Mouse (Mus musculus) forebrain, embryonic 10.5 days (tissue): ENCODE measurements around the gene Lclat1. TPM values are rescaled to one million over a fixed set of nuclear protein-coding genes. Genes with fewer than 3 reads are reported as not detected.

Experiments used
- DNase-seq: peaks from one replicate; pipeline ENCODE4 v3.0.0-alpha.2; 2017; ENCODE audit warnings: low spot score; ENCODE audit errors: extremely low spot score
- H3K27ac ChIP-seq: fragments of 300-500 bp; sonication (generic); 2 replicates; pipeline ENCODE4 v1.5.1; 2016; ENCODE audit warnings: mild to moderate bottlenecking
- H3K27me3 ChIP-seq: fragments of 300-500 bp; sonication (generic); 2 replicates; pipeline ENCODE4 v1.6.1; 2016; ENCODE audit warnings: mild to moderate bottlenecking; ENCODE audit not compliant: poor library complexity, severe bottlenecking
- H3K36me3 ChIP-seq: fragments of 300-500 bp; sonication (generic); replicated peaks from 2 replicates; pipeline ENCODE4 v1.6.1; 2016; ENCODE audit warnings: mild to moderate bottlenecking, moderate library complexity
- H3K4me1 ChIP-seq: fragments of 300-500 bp; sonication (generic); 2 replicates; pipeline ENCODE4 v1.6.1; 2016
- H3K4me3 ChIP-seq: fragments of 300-500 bp; sonication (generic); 2 replicates; pipeline ENCODE4 v1.5.1; 2016; ENCODE audit warnings: mild to moderate bottlenecking, moderate library complexity
- H3K9me3 ChIP-seq: fragments of 300-500 bp; sonication (generic); 2 replicates; pipeline ENCODE4 v1.6.1; 2016; ENCODE audit warnings: mild to moderate bottlenecking, moderate library complexity
- WGBS: fragments of 180-500 bp; shearing (Covaris S2); methylation state at CpG from one replicate; pipeline ENCODE4 v1.1.7; 2016; 5-methylcytosine and 5-hydroxymethylcytosine counted together
- polyA plus RNA-seq: library from polyadenylated mRNA; unstranded; fragments of >200 nt; fragmentation: Nextera tagmentation; extraction: Ambion mirVana; gene quantifications from 2 replicates; pipeline ENCODE4 v1.2.1, GENCODE M21; 2016

Lclat1 gene
- polyA plus RNA-seq, 1 experiment from 2014 or later: 10.4 TPM

DNA sequence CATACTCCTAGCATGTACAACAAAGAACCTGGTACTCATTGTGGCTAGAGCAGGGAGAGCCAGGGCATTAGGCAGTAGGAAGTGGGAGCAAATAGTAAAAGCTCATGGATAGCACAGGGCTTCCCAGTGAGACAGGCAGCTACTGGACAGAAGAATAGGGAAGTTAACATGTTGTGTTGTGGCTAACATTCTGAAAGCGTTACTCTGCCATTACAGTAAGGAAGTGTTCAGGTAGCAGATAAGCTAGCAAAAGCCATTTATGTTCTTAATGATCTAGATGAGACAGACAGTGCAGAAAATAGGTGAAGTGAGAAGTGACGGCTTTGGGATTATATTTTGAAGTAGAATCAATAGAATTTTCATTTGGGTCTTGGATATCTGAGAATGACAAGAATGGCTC is 118.8 kb downstream of the Lclat1 start:
- WGBS: 93% methylated on average over 2 of the region's 2 CpGs
- Histone ChIP-seq H3K27ac (no peak overlapping the region), H3K9me3 (no peaks in the 10 kb centered on the region), H3K36me3 (no peaks in the 10 kb centered on the region), H3K4me1 (peaks cover 27% of the 10 kb centered on the region), H3K4me3 (no peak overlapping the region), H3K27me3 (peaks cover 5% of the 10 kb centered on the region; the same call in 1 of the 2 replicates)
- DNase-seq: no peak

GRCm38 (mm10) chr17:73227361-73227760 is 119.6 kb downstream of the Lclat1 start:
- Histone ChIP-seq H3K4me3 (no peak overlapping the region), H3K4me1 (peaks cover 27% of the 10 kb centered on the region), H3K27ac (no peak overlapping the region), H3K9me3 (no peaks in the 10 kb centered on the region), H3K36me3 (no peaks in the 10 kb centered on the region), H3K27me3 (no peaks in the 10 kb centered on the region)
- WGBS: 91% methylated on average over 3 of the region's 3 CpGs
- no peak for DNase-seq

DNA sequence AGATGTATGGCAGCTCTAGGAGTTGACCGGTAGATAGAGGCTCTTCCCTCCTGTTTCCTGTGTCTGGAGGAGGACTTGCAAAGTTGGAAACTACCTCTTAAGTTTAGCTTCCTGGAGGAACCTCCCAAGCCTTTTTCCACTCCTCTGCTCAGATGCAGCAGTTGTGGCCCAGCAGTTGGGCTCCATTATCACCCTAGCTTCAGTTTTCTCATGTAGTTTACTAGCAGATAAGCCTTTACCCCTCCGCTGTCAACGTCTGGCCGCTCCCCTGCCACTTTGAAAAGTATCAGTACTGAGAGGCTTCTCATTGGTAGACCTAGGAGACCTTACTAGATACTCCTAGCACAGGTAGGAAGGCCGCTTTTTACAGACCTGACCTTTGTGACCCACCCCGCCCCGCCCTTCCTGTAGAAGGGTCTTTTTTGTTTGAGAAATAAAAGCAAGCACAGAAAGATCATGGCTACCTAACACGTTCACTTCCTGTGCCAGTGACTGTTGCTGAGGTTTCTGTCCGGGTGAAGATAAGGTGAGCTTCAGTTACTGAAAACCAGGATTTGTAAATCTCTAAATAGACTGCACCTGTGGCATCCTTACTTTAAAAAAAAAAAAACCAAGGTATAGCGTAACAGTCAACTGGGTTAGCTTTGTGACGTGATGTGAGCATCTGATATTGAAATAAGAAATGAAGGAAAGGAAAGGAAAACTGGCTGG is 121.8 kb downstream of the Lclat1 start:
- 93% methylated on average over 11 of the region's 11 CpGs for WGBS
- H3K9me3 ChIP-seq: no peaks in the 10 kb centered on the region
- no peak overlapping the region for H3K27ac ChIP-seq

DNA sequence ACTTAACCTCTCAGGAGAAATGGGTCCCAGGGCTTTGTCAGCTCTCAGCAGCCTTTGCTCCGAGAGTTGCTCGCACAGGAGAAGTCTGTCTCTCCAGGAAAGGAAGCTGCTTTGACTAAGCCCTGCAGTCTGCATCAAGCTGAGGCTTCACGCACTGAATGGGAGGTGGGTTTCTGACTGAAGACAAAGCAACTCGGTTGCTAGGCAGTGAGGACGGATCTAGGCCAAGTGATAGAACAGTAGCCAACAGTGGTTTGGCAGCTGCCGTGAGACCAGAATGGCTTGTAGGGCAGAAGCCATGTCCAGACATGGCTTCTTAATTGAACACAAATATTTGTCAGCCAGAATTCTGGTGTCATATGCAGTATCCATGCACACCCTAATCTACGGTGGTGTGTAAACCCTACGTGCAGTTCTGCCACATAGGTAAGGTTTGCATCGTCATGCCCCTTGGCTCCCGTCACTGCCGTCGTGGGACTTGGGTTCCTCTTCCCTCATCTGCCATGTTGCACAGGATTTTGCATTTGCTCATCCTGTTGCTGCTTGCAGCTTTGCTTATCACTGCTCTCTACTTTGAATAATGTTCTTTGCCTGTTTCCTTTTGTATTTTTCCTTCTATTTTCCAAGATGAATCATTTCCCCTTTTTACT is 122.7 kb downstream of the Lclat1 start:
- H3K36me3 ChIP-seq: no peaks in the 10 kb centered on the region
- no peaks in the 10 kb centered on the region for H3K27me3 ChIP-seq
- H3K9me3 ChIP-seq: no peaks in the 10 kb centered on the region
- DNase-seq: no peak
- WGBS: 85% methylated on average over 12 of the region's 12 CpGs
- H3K4me3 ChIP-seq: no peak overlapping the region
- H3K4me1 ChIP-seq: peaks cover 9% of the 10 kb centered on the region
- H3K27ac ChIP-seq: no peak overlapping the region

More for the DNA sequence above, 121.8 kb downstream of the Lclat1 start:
- Histone ChIP-seq H3K27me3 (no peaks in the 10 kb centered on the region), H3K36me3 (no peaks in the 10 kb centered on the region), H3K4me3 (no peak overlapping the region), H3K4me1 (peaks cover 17% of the 10 kb centered on the region)
- DNase-seq: no peak

DNA sequence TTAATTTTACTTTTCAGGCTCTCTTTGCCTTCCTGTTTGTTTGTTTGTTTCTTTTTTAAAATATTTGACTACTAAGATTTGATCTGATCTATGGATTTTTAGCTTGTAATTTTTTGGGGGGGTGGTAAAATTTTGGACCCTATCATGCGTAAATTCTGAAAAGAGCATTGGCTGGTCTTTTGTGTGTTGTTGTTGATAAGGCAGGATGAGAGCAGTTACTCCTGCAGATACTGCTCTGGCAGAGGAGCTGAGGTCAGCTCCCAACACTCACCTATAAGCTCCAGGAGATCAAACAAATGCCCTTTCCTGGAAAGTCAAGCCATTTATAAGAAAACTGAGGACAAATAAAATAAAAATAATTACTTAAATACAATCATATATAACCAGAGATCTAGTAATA is 123.6 kb downstream of the Lclat1 start:
- Histone ChIP-seq H3K36me3 (no peaks in the 10 kb centered on the region), H3K4me1 (no peaks in the 10 kb centered on the region; the same call in 1 of the 2 replicates), H3K4me3 (no peak overlapping the region), H3K27ac (no peak overlapping the region), H3K27me3 (no peaks in the 10 kb centered on the region), H3K9me3 (no peaks in the 10 kb centered on the region)
- DNase-seq: no peak
- 100% methylated on average over 1 of the region's 1 CpGs for WGBS

GRCm38 (mm10) chr17:73232593-73232992 is 124.8 kb downstream of the Lclat1 start:
- WGBS: 88% methylated on average over 2 of the region's 2 CpGs
- H3K4me3 ChIP-seq: no peak overlapping the region
- no peaks in the 10 kb centered on the region for H3K27me3 ChIP-seq
- no peaks in the 10 kb centered on the region for H3K36me3 ChIP-seq
- no peak overlapping the region for H3K27ac ChIP-seq
- DNase-seq: no peak
- no peaks in the 10 kb centered on the region for H3K4me1 ChIP-seq
- H3K9me3 ChIP-seq: no peaks in the 10 kb centered on the region

GRCm38 (mm10) chr17:73233975-73234374 is 126.2 kb downstream of the Lclat1 start:
- no peaks in the 10 kb centered on the region for H3K9me3 ChIP-seq
- H3K27me3 ChIP-seq: no peaks in the 10 kb centered on the region
- no peak overlapping the region for H3K4me3 ChIP-seq
- no peak for DNase-seq
- H3K36me3 ChIP-seq: no peaks in the 10 kb centered on the region
- 88% methylated on average over 1 of the region's 1 CpGs for WGBS
- no peak overlapping the region for H3K27ac ChIP-seq
- no peaks in the 10 kb centered on the region for H3K4me1 ChIP-seq

DNA sequence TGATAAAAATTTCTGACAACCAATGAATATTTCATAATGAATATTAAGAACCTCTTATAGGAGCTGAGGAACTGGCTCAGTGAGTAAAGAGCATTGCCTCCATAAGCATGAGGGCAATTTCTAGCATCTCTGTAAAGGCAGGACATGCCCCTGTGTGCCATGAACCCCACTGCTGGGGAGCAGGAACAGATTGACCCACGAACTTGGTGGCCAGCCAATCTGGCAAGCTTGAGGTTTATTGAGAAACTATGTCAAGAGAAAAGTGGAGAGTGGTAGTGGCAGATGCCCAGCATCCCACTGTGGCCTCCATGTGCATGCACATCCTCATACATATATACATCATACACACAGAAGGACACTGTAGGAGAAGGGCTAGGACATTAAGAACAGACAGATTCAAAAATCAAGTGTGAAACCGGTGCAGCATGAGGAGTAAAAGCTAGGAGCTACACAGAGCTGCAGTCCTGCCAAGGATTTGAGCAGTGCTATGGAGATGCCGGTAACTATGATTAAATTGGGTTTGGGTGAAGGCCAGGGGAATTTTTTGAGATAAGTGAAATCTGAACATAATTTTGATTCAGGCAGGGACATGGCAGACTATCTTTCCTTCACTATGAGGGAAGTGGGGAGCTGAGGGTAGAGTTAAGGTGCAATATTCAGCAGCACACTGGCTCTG is 129.5 kb downstream of the Lclat1 start:
- H3K4me1 ChIP-seq: peaks cover 8% of the 10 kb centered on the region
- H3K27me3 ChIP-seq: no peaks in the 10 kb centered on the region
- WGBS: 90% methylated on average over 3 of the region's 3 CpGs
- no peaks in the 10 kb centered on the region for H3K9me3 ChIP-seq
- no peak for DNase-seq
- H3K4me3 ChIP-seq: no peak overlapping the region
- H3K36me3 ChIP-seq: no peaks in the 10 kb centered on the region
- no peak overlapping the region for H3K27ac ChIP-seq

- Histone ChIP-seq H3K4me1 (peaks cover 8% of the 10 kb centered on the region), H3K36me3 (no peaks in the 10 kb centered on the region; the same call in 1 of the 2 replicates), H3K4me3 (no peak overlapping the region), H3K9me3 (no peaks in the 10 kb centered on the region), H3K27ac (no peak overlapping the region), H3K27me3 (no peaks in the 10 kb centered on the region)
- DNase-seq: no peak
- 92% methylated on average over 5 of the region's 5 CpGs for WGBS
These were observed 130.7 kb downstream of the Lclat1 start for GRCm38 (mm10) chr17:73238501-73238900.

GRCm38 (mm10) chr17:73241085-73241848 is 133.5 kb downstream of the Lclat1 start:
- H3K4me3 ChIP-seq: no peak overlapping the region
- H3K27ac ChIP-seq: no peak overlapping the region
- WGBS: 87% methylated on average over 5 of the region's 5 CpGs
- no peaks in the 10 kb centered on the region for H3K27me3 ChIP-seq
- no peaks in the 10 kb centered on the region for H3K9me3 ChIP-seq
- no peaks in the 10 kb centered on the region; the same call in 1 of the 2 replicates for H3K36me3 ChIP-seq
- peaks cover 8% of the 10 kb centered on the region for H3K4me1 ChIP-seq
- DNase-seq: no peak

- 96% methylated on average over 6 of the region's 6 CpGs for WGBS
- DNase-seq: no peak
- Histone ChIP-seq H3K27ac (no peak overlapping the region), H3K36me3 (no peaks in the 10 kb centered on the region; the same call in 1 of the 2 replicates), H3K27me3 (no peaks in the 10 kb centered on the region), H3K4me3 (no peak overlapping the region), H3K4me1 (peaks cover 12% of the 10 kb centered on the region), H3K9me3 (no peaks in the 10 kb centered on the region)
These were observed 135.9 kb downstream of the Lclat1 start for GRCm38 (mm10) chr17:73243676-73244075.

DNA sequence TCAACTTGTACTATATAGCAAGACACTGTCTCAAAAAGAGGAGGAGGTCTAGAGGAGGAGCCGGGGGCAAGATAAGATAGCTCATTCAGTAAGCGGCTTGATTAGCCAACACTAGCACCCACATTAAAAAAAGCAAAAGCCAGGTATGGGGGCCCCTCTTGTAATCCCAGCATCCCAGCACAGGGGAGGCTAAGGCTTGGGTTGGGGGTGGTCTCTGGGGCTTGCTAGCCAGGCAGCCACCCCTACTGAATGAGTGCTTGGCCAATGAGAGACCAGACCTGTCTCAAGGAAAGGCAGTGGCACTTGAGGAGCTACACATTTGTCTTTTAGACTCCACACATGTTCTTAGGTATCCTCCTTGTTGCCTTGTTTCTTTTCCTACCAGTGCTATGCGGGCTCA is 136.8 kb downstream of the Lclat1 start:
- WGBS: 96% methylated on average over 3 of the region's 3 CpGs
- H3K9me3 ChIP-seq: no peaks in the 10 kb centered on the region
- no peaks in the 10 kb centered on the region for H3K27me3 ChIP-seq
- H3K27ac ChIP-seq: no peak overlapping the region
- H3K4me1 ChIP-seq: peaks cover 12% of the 10 kb centered on the region
- no peak overlapping the region for H3K4me3 ChIP-seq
- DNase-seq: no peak
- H3K36me3 ChIP-seq: no peaks in the 10 kb centered on the region; the same call in 1 of the 2 replicates
